Mouse (Mus musculus): ENCODE measurements around the gene Crkl.

Crkl gene

GRCm38 (mm10) chr16:17530640-17531288 is 79.0 kb downstream of the Crkl start, which contains the start of gene Thap7:
Gene Thap7 (minus strand): TSS chr16:17531136.
- peak; percentile 98 for DNase-seq

- DNase-seq, result no peak
Measured at GRCm38 (mm10) chr16:17532271-17532670, 80.5 kb downstream of the Crkl start.

- DNase-seq, result no peak
Measured at GRCm38 (mm10) chr16:17532676-17533329, 81.0 kb downstream of the Crkl start.

DNA sequence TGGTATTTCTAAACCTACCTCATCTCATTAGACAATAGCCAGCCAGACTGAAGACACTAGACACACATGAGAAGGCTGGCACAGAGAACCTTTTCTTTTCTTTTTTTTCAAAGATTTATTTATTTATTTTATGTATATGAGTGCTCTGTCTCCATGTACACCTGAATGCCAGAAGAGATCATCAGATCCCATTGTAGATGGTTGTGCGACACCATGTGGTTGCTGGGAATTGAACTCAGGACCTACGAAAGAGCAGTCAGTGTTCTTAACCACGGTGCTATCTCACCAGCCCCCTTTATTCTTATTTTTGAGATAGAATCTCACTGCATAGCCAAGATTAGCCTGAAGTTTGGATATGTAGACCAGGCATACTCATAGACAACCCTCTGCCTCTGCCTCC is 84.8 kb downstream of the Crkl start:
- DNase-seq, result peak; percentile 44

All from thymus, postnatal 14 days (tissue).